Mouse (Mus musculus): ENCODE data around the gene Capn7. TPM values are rescaled to one million over a fixed set of nuclear protein-coding genes. Genes with fewer than 3 reads are reported as not detected.

Capn7 gene
- polyA plus RNA-seq, 1 experiment from 2014 or later, result 38.9 TPM

GRCm38 (mm10) chr14:31404663-31405062 is 68.2 kb downstream of the Capn7 start:
- Histone ChIP-seq H3K9ac (replicated peaks) (no peak overlapping the region), H3K9me3 (no peaks in the 10 kb centered on the region), H3K4me1 (replicated peaks) (peaks cover 24% of the 10 kb centered on the region), H3K36me3 (peaks cover 59% of the 10 kb centered on the region), H3K4me2 (no peak overlapping the region), H3K27me3 (no peaks in the 10 kb centered on the region), H3K27ac (no peak overlapping the region), H3K4me3 (replicated peaks) (no peak overlapping the region)
- WGBS, result 89% methylated on average over 4 of the region's 4 CpGs
- no peak for ATAC-seq (ENCODE audit: insufficient number of reproducible peaks, insufficient read depth, low FRiP score, low TSS enrichment, low read depth)

- WGBS, result 90% methylated on average over 6 of the region's 6 CpGs
- no peak overlapping the region for H3K27ac ChIP-seq
- no peak overlapping the region for H3K4me2 ChIP-seq
- ATAC-seq (ENCODE audit: insufficient number of reproducible peaks, insufficient read depth, low FRiP score, low TSS enrichment, low read depth), result no peak
- no peaks in the 10 kb centered on the region for H3K27me3 ChIP-seq
- peaks cover 62% of the 10 kb centered on the region for H3K36me3 ChIP-seq
- no peak overlapping the region for H3K9ac ChIP-seq (replicated peaks)
- H3K4me1 ChIP-seq (replicated peaks), result peaks cover 15% of the 10 kb centered on the region
- no peak overlapping the region for H3K4me3 ChIP-seq (replicated peaks)
- no peaks in the 10 kb centered on the region for H3K9me3 ChIP-seq
Observed at GRCm38 (mm10) chr14:31405652-31406051, 69.2 kb downstream of the Capn7 start.

GRCm38 (mm10) chr14:31406154-31406810 is 69.8 kb downstream of the Capn7 start:
- no peaks in the 10 kb centered on the region for H3K9me3 ChIP-seq
- H3K4me2 ChIP-seq, result no peak overlapping the region
- H3K9ac ChIP-seq (replicated peaks), result no peak overlapping the region
- H3K4me3 ChIP-seq (replicated peaks), result no peak overlapping the region
- peaks cover 65% of the 10 kb centered on the region for H3K36me3 ChIP-seq
- no peaks in the 10 kb centered on the region for H3K27me3 ChIP-seq
- no peak for ATAC-seq (ENCODE audit: insufficient number of reproducible peaks, insufficient read depth, low FRiP score, low TSS enrichment, low read depth)
- peaks cover 15% of the 10 kb centered on the region for H3K4me1 ChIP-seq (replicated peaks)
- 86% methylated on average over 12 of the region's 12 CpGs for WGBS
- H3K27ac ChIP-seq, result no peak overlapping the region

GRCm38 (mm10) chr14:31407208-31407607 is 70.8 kb downstream of the Capn7 start:
- ATAC-seq (ENCODE audit: insufficient number of reproducible peaks, insufficient read depth, low FRiP score, low TSS enrichment, low read depth), result no peak
- H3K27ac ChIP-seq, result no peak overlapping the region
- H3K4me3 ChIP-seq (replicated peaks), result no peak overlapping the region
- peaks cover 69% of the 10 kb centered on the region for H3K36me3 ChIP-seq
- WGBS, result 60% methylated on average over 15 of the region's 15 CpGs
- no peak overlapping the region for H3K9ac ChIP-seq (replicated peaks)
- peaks cover 18% of the 10 kb centered on the region for H3K4me1 ChIP-seq (replicated peaks)
- H3K4me2 ChIP-seq, result no peak overlapping the region
- H3K9me3 ChIP-seq, result no peaks in the 10 kb centered on the region
- no peaks in the 10 kb centered on the region for H3K27me3 ChIP-seq

- Histone ChIP-seq H3K27ac (0 out of 2 replicates have a peak overlapping the region, but pooled peaks have one; percentile 4), H3K4me1 (replicated peaks) (peaks cover 22% of the 10 kb centered on the region), H3K36me3 (peaks cover 70% of the 10 kb centered on the region), H3K9me3 (no peaks in the 10 kb centered on the region), H3K9ac (replicated peaks) (no peak overlapping the region), H3K4me2 (no peak overlapping the region), H3K4me3 (replicated peaks) (no peak overlapping the region), H3K27me3 (no peaks in the 10 kb centered on the region)
- no peak for ATAC-seq (ENCODE audit: insufficient number of reproducible peaks, insufficient read depth, low FRiP score, low TSS enrichment, low read depth)
- 65% methylated on average over 6 of the region's 6 CpGs for WGBS
Observed at GRCm38 (mm10) chr14:31407911-31408604, 71.6 kb downstream of the Capn7 start.

GRCm38 (mm10) chr14:31408666-31409065 is 72.2 kb downstream of the Capn7 start:
- H3K9ac ChIP-seq (replicated peaks), result no peak overlapping the region
- no peak for ATAC-seq (ENCODE audit: insufficient number of reproducible peaks, insufficient read depth, low FRiP score, low TSS enrichment, low read depth)
- H3K4me2 ChIP-seq, result no peak overlapping the region
- H3K4me3 ChIP-seq (replicated peaks), result no peak overlapping the region
- H3K4me1 ChIP-seq (replicated peaks), result peaks cover 20% of the 10 kb centered on the region
- 66% methylated on average over 8 of the region's 8 CpGs for WGBS
- peaks cover 64% of the 10 kb centered on the region for H3K36me3 ChIP-seq
- H3K27ac ChIP-seq, result no peak overlapping the region
- no peaks in the 10 kb centered on the region for H3K27me3 ChIP-seq
- no peaks in the 10 kb centered on the region for H3K9me3 ChIP-seq

- H3K36me3 ChIP-seq, result peaks cover 57% of the 10 kb centered on the region
- no peak for ATAC-seq (ENCODE audit: insufficient number of reproducible peaks, insufficient read depth, low FRiP score, low TSS enrichment, low read depth)
- H3K9ac ChIP-seq (replicated peaks), result no peak overlapping the region
- no peaks in the 10 kb centered on the region for H3K27me3 ChIP-seq
- 80% methylated on average over 9 of the region's 9 CpGs for WGBS
- H3K4me1 ChIP-seq (replicated peaks), result peaks cover 26% of the 10 kb centered on the region
- no peak overlapping the region for H3K4me3 ChIP-seq (replicated peaks)
- no peaks in the 10 kb centered on the region for H3K9me3 ChIP-seq
- H3K27ac ChIP-seq, result no peak overlapping the region
- H3K4me2 ChIP-seq, result no peak overlapping the region
Observed at GRCm38 (mm10) chr14:31410123-31410724, 73.8 kb downstream of the Capn7 start.

GRCm38 (mm10) chr14:31410737-31411136 is 74.3 kb downstream of the Capn7 start:
- Histone ChIP-seq H3K9me3 (no peaks in the 10 kb centered on the region), H3K27me3 (no peaks in the 10 kb centered on the region), H3K4me3 (replicated peaks) (no peak overlapping the region), H3K4me2 (no peak overlapping the region), H3K27ac (no peak overlapping the region), H3K36me3 (peaks cover 52% of the 10 kb centered on the region), H3K4me1 (replicated peaks) (peaks cover 30% of the 10 kb centered on the region), H3K9ac (replicated peaks) (no peak overlapping the region)
- no peak for ATAC-seq (ENCODE audit: insufficient number of reproducible peaks, insufficient read depth, low FRiP score, low TSS enrichment, low read depth)
- 87% methylated on average over 4 of the region's 4 CpGs for WGBS

GRCm38 (mm10) chr14:31412651-31413056 is 76.2 kb downstream of the Capn7 start:
- ATAC-seq (ENCODE audit: insufficient number of reproducible peaks, insufficient read depth, low FRiP score, low TSS enrichment, low read depth), result no peak
- Histone ChIP-seq H3K4me2 (no peak overlapping the region), H3K27me3 (no peaks in the 10 kb centered on the region), H3K27ac (no peak overlapping the region), H3K36me3 (peaks cover 37% of the 10 kb centered on the region), H3K9ac (replicated peaks) (no peak overlapping the region), H3K4me1 (replicated peaks) (peaks cover 36% of the 10 kb centered on the region), H3K4me3 (replicated peaks) (no peak overlapping the region), H3K9me3 (no peaks in the 10 kb centered on the region)
- 82% methylated on average over 10 of the region's 10 CpGs for WGBS

GRCm38 (mm10) chr14:31413475-31414086 is 77.1 kb downstream of the Capn7 start:
- Histone ChIP-seq H3K4me2 (no peak overlapping the region), H3K4me1 (replicated peaks) (peaks cover 43% of the 10 kb centered on the region), H3K9me3 (no peaks in the 10 kb centered on the region), H3K36me3 (peaks cover 36% of the 10 kb centered on the region), H3K27ac (0 out of 2 replicates have a peak overlapping the region, but pooled peaks have one; percentile 5), H3K4me3 (replicated peaks) (no peak overlapping the region), H3K27me3 (no peaks in the 10 kb centered on the region), H3K9ac (replicated peaks) (no peak overlapping the region)
- 68% methylated on average over 6 of the region's 6 CpGs for WGBS
- no peak for ATAC-seq (ENCODE audit: insufficient number of reproducible peaks, insufficient read depth, low FRiP score, low TSS enrichment, low read depth)

Measured in limb, embryonic 12.5 days (tissue).